Mouse (Mus musculus): ENCODE measurements around the gene Tenm4. TPM values are rescaled to one million over a fixed set of nuclear protein-coding genes. Genes with fewer than 3 reads are reported as not detected.

The Tenm4 gene
- polyA plus RNA-seq, 1 experiment from 2014 or later, result 52.7 TPM

DNA sequence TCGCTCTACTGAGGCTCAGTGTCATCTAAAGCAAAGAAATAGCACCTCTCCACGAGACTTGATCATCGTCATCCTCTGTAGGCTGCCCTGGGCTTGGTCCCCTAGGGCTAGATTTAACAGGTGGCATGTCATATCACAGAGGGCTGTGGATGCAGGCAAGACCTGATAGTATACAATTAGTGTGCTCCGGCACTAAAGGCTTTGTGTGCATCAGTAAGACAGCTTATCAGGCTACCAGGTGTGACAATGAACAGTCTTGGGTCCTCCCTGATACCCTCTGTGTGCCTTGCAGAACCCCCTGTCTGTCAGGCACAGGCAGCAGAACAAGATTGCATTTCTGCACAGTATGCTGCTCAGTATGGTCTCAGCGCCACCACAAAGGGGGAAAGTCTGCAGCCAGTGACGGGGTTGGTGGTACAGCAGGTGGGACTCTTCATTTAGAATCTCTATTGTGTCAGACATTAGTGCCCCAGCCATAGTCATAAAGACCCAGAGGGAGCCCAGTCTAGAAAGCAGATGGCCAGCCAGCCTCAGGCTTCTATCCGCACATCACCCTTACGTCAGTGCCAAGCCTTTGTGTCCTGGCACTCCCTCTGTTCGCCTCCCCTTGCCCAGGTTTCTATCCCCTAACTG, 309.4 kb downstream of the Tenm4 start:
- 68% methylated on average over 9 of the region's 9 CpGs for WGBS
- Histone ChIP-seq H3K27me3 (replicated peaks) (no peaks in the 10 kb centered on the region), H3K9ac (no peak overlapping the region), H3K27ac (no peak overlapping the region), H3K9me3 (no peaks in the 10 kb centered on the region), H3K4me1 (no peaks in the 10 kb centered on the region), H3K4me3 (no peak overlapping the region), H3K4me2 (no peak overlapping the region), H3K36me3 (replicated peaks) (no peaks in the 10 kb centered on the region)
- no peak for ATAC-seq (replicated peaks)

DNA sequence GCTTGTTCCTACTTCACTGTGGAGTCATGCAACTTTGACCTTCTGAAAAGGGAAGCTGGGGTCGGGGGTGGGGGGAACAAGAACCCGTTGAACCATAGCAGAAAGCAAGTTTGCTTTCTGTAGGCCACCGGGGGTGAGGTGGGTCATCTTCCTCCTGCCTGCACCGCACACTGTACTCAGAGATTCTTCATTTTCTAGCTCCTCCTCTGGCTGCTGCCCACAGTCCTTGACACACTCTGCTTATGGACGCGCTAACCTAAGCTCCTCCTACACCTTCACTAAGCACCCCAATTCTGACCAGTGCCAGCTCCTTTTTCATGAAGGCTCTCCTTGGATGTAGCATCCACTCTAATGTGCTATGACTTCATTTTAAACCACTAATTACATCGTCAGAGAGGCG, 311.9 kb downstream of the Tenm4 start:
- Histone ChIP-seq H3K36me3 (replicated peaks) (no peaks in the 10 kb centered on the region), H3K27ac (no peak overlapping the region), H3K4me3 (no peak overlapping the region), H3K27me3 (replicated peaks) (no peaks in the 10 kb centered on the region), H3K4me2 (no peak overlapping the region), H3K9ac (no peak overlapping the region), H3K4me1 (no peaks in the 10 kb centered on the region), H3K9me3 (no peaks in the 10 kb centered on the region)
- WGBS, result 81% methylated on average over 8 of the region's 8 CpGs
- ATAC-seq (replicated peaks), result no peak

DNA sequence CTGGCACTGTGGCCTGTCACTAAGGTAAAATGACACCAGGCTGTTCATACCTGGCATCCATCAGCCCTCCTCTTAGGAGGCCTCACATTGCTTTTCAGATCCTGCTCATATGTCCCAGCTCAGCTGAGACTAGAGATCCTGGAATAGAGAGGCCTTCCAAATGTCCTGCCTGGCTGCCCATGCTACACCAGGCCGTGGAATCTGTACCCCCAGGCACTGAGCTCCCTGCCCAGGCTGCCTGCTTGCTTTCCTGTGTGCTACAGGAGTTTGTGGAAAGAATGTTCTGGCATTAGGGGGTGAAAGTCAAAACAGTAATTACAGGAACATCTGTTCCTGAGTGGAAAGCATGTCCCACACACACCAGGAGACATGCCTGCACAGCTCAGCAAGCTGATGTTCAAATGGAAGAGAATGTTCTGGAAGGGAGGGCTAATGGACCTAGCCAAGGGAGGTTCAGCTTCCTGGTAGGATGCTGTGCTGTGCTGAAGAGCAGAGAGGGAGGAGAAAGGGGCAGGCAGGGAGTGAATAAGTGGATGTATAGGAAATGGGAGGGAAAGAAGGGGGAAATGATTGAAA, 313.0 kb downstream of the Tenm4 start:
- Histone ChIP-seq H3K27ac (no peak overlapping the region), H3K9me3 (no peaks in the 10 kb centered on the region), H3K4me1 (no peaks in the 10 kb centered on the region), H3K4me3 (no peak overlapping the region), H3K4me2 (no peak overlapping the region), H3K9ac (no peak overlapping the region), H3K27me3 (replicated peaks) (no peaks in the 10 kb centered on the region), H3K36me3 (replicated peaks) (no peaks in the 10 kb centered on the region)
- no peak for ATAC-seq (replicated peaks)
- WGBS, result 90% methylated on average over 1 of the region's 1 CpGs

DNA sequence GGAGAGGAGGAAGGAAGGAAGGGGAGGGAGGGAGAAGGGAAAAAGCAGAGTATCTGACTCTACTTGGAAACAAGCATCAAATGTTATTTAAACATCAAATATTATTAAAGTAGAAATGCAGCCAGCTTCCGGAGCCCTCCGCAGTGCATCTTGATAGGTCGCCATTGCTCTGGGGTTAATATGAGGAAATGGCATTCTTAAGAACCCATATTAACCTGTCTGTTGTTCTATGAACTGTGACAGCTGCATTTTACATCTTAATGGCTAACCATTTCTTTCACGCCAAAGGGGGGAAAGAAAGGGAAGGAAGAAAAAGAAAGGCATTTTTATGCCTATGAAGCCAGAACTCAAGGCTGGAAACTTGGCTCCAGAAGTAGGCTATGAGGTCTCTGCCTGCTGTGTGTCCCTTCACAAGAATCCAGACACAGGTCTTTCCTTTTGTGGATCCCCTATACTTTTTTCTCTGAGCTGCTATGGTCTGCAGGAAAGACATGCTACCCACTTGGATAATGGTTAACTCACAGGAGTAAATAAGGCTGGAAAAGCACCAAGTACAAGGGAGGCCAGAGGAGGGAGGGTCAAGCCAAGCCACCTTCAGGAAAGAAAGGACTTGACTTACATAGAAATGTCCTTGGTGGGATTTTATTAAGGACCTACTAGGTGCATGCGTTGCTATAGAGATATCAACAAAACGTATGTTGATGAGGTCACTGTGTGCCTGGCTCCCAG, 318.5 kb downstream of the Tenm4 start:
- no peaks in the 10 kb centered on the region for H3K36me3 ChIP-seq (replicated peaks)
- WGBS, result 82% methylated on average over 6 of the region's 6 CpGs
- no peak overlapping the region for H3K9ac ChIP-seq
- H3K4me2 ChIP-seq, result no peak overlapping the region
- no peak overlapping the region for H3K27ac ChIP-seq
- H3K9me3 ChIP-seq, result no peaks in the 10 kb centered on the region
- ATAC-seq (replicated peaks), result no peak
- H3K4me1 ChIP-seq, result no peaks in the 10 kb centered on the region
- H3K27me3 ChIP-seq (replicated peaks), result no peaks in the 10 kb centered on the region
- no peak overlapping the region for H3K4me3 ChIP-seq

DNA sequence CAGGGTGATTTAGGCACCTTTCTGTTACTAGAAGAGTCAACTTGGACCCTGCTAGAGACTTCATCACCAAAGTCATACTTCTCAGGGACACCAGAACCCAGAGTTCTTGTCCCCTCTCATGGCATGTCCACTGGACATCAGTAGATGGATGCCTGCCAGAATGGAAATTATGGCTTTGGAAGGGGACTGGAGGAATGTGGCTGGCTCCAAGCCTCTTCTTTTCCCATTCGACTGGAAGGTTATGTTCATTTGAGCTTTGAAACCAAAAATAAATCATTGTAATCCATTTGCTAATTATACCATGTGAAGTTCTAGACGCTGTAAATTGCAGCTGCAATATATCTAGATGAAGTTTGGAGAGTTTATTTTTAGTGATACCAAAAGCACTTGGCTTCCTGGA, 320.9 kb downstream of the Tenm4 start:
- Histone ChIP-seq H3K4me1 (no peaks in the 10 kb centered on the region), H3K4me2 (no peak overlapping the region), H3K36me3 (replicated peaks) (no peaks in the 10 kb centered on the region), H3K9me3 (no peaks in the 10 kb centered on the region), H3K27me3 (replicated peaks) (no peaks in the 10 kb centered on the region), H3K9ac (no peak overlapping the region), H3K27ac (no peak overlapping the region), H3K4me3 (no peak overlapping the region)
- ATAC-seq (replicated peaks), result no peak
- WGBS, result 87% methylated on average over 2 of the region's 2 CpGs

DNA sequence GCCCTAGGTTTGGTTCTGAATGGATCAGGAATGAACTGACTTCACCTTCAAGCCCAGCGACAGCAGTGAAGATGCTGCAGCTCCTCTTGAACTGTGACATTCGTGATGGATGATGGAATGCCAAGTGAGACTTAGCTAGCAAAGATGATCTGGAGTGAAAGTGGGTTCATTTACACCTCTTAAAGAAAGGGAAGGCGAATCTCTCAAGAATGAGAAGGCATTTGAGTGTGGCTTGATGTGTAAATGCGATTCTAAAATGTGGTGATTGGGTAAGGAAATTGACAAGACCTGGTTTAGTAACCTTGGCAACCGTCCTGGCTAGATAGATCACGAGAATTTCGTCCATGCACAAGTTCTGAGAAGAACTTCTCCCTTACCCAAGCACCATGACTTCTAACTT, 321.6 kb downstream of the Tenm4 start:
- H3K9ac ChIP-seq, result no peak overlapping the region
- no peaks in the 10 kb centered on the region for H3K27me3 ChIP-seq (replicated peaks)
- H3K36me3 ChIP-seq (replicated peaks), result no peaks in the 10 kb centered on the region
- no peak overlapping the region for H3K4me3 ChIP-seq
- no peak overlapping the region for H3K27ac ChIP-seq
- no peak for ATAC-seq (replicated peaks)
- 90% methylated on average over 7 of the region's 7 CpGs for WGBS
- no peaks in the 10 kb centered on the region for H3K4me1 ChIP-seq
- no peaks in the 10 kb centered on the region for H3K9me3 ChIP-seq
- H3K4me2 ChIP-seq, result no peak overlapping the region

DNA sequence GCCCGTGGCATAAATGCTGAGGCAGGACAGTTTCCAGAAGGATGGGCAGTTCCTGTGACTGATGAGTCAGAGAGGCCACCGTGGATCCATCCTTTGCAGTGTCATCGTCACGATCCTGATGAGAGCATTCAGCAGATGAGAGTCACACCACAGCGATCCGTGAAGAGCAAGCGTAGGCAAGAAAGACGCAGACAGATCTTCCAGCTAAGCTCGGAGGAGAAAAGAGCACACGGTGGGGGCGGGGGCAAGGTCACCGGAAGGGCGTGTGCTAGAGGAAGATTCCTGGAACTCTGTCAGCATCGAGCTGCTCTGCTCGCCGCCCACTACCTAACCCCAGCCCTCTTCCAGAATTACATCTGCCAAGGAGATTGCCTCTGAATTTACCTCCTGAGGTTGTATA, 323.0 kb downstream of the Tenm4 start:
- Histone ChIP-seq H3K27me3 (replicated peaks) (no peaks in the 10 kb centered on the region), H3K36me3 (replicated peaks) (no peaks in the 10 kb centered on the region), H3K27ac (no peak overlapping the region), H3K9ac (no peak overlapping the region), H3K4me1 (no peaks in the 10 kb centered on the region), H3K4me3 (no peak overlapping the region), H3K9me3 (no peaks in the 10 kb centered on the region), H3K4me2 (no peak overlapping the region)
- no peak for ATAC-seq (replicated peaks)
- 82% methylated on average over 16 of the region's 16 CpGs for WGBS

DNA sequence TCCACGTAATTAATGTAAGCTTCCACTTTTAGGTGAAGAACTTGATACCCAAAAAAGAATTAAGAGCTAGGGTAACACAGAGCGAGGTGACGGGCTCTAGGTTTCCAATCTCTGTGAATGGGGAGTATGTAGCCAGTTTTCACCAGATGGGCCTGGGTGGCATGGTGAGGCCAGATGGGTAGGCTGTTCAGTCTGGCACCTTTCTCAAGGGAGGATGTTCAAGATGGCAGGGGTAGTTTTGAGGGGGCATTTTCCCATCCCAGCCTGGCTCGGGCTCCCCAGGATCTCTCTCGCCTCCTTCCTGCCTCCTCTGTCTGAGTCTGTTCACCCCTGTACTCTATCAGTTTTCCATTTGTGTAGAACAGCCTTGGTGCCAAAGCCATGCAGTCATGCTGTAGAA, 329.1 kb downstream of the Tenm4 start:
- no peak overlapping the region for H3K9ac ChIP-seq
- no peak for ATAC-seq (replicated peaks)
- no peaks in the 10 kb centered on the region for H3K9me3 ChIP-seq
- H3K27me3 ChIP-seq (replicated peaks), result no peaks in the 10 kb centered on the region
- no peaks in the 10 kb centered on the region for H3K36me3 ChIP-seq (replicated peaks)
- H3K4me1 ChIP-seq, result peaks cover 13% of the 10 kb centered on the region; the same call in 1 of the 2 replicates
- no peak overlapping the region for H3K27ac ChIP-seq
- no peak overlapping the region for H3K4me2 ChIP-seq
- H3K4me3 ChIP-seq, result no peak overlapping the region
- 91% methylated on average over 5 of the region's 5 CpGs for WGBS

DNA sequence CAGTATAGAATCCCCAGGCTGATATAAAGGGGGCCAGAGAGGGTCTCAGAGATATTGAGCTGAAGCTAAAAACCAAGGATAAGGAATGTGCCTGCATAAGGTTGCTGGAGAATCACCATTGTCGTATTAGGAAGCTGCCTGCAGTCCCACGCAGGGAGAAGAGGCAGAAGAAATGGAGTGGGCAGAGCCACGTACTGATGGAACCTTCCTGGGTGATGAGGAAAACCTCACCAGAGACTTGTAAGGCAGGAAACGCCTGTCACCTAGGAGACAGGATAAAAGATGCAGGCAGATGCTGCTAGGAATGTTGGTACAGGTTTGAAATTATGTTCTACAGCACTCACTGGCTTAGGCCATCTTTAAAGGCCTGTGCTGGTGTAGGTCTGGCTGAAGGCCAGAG, 329.8 kb downstream of the Tenm4 start:
- H3K27ac ChIP-seq, result no peak overlapping the region; the same call in 1 of the 2 replicates
- no peaks in the 10 kb centered on the region for H3K9me3 ChIP-seq
- H3K36me3 ChIP-seq (replicated peaks), result no peaks in the 10 kb centered on the region
- no peaks in the 10 kb centered on the region for H3K27me3 ChIP-seq (replicated peaks)
- H3K4me3 ChIP-seq, result no peak overlapping the region
- WGBS, result 76% methylated on average over 4 of the region's 4 CpGs
- H3K9ac ChIP-seq, result no peak overlapping the region
- ATAC-seq (replicated peaks), result no peak
- no peak overlapping the region for H3K4me2 ChIP-seq
- peaks cover 20% of the 10 kb centered on the region for H3K4me1 ChIP-seq

DNA sequence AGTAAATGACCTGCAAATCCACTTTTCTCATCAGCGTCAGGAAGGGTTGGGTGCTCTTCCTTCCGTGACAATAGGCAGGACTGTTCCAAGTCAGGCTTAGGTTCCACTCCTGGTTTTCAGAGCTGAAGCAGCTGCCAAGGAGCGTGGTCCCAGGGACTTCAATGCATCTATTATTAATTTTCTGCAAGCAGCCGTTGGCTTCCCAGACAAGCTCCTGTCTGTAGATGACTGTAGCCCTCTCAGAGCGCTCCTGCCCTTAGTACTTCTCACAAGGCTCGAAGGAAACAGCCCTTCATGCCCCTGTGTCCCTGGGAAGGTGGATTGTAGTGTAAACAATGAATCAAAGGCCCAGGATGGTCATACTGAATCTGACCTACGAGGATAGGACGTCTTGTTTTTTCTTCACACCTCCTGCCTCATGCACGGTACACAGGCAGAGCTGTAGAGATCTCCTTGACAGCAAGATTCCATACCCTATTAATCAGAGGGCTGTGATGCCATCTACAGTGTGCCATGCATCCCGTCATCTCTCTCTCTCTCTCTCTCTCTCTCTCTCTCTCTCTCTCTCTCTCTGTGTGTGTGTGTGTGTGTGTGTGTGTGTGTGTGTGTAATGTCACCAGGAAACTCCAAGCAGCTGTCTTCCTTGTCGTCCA, 331.4 kb downstream of the Tenm4 start:
- H3K27ac ChIP-seq, result peak overlapping the region; percentile 20; the same call in 1 of the 2 replicates

DNA sequence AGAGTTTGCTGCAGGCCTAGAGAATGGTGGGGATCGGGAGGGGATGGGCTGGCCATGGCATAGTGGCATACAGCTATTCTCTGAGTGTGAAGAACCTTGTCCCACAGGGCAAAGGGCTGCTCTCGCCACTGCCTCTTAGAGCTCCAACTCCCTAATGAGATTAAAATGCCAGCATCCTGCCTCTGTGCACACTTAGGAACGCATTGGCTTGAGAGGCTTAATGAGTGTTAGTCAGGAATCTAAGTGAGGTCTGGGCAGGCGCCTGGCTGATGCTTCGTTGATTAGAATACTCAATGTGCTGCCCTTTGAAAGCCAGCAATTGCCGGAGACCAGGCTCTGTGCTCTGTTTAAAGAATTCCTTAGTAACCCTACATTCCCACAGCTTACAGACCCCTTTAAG, 334.5 kb downstream of the Tenm4 start:
- WGBS, result 25% methylated on average over 6 of the region's 6 CpGs
- H3K9ac ChIP-seq, result no peak overlapping the region

More for the DNA sequence above, 331.4 kb downstream of the Tenm4 start:
- Histone ChIP-seq H3K9ac (no peak overlapping the region), H3K9me3 (no peaks in the 10 kb centered on the region), H3K4me3 (no peak overlapping the region), H3K27me3 (replicated peaks) (no peaks in the 10 kb centered on the region), H3K4me2 (no peak overlapping the region), H3K4me1 (peaks cover 21% of the 10 kb centered on the region), H3K36me3 (replicated peaks) (no peaks in the 10 kb centered on the region)
- no peak for ATAC-seq (replicated peaks)
- 47% methylated on average over 11 of the region's 11 CpGs for WGBS

DNA sequence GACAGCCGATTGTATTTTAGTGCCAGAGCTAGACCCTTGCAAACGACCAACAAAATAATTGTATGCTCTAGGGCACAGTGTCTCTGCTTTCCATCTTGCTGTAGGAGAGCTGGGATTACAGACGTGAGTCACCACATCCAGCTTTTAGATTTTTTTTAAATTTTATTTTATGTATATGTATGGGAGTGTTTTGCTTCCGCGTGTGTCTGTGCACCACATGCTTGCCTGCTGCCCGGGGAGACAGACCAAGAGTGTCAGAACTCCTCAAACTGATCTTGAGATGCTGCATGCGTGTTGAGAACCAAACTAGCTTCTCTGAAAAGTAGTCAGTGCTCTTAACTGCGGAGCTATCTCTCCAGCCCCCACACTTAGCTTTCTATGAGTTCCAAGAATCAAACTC, 336.0 kb downstream of the Tenm4 start:
- no peaks in the 10 kb centered on the region for H3K27me3 ChIP-seq (replicated peaks)
- H3K9me3 ChIP-seq, result no peaks in the 10 kb centered on the region
- ATAC-seq (replicated peaks), result no peak
- H3K4me3 ChIP-seq, result no peak overlapping the region
- H3K4me2 ChIP-seq, result no peak overlapping the region
- 88% methylated on average over 8 of the region's 8 CpGs for WGBS
- H3K9ac ChIP-seq, result no peak overlapping the region
- H3K36me3 ChIP-seq (replicated peaks), result no peaks in the 10 kb centered on the region
- H3K4me1 ChIP-seq, result peaks cover 23% of the 10 kb centered on the region
- H3K27ac ChIP-seq, result no peak overlapping the region

More for the DNA sequence above, 334.5 kb downstream of the Tenm4 start:
- no peaks in the 10 kb centered on the region for H3K27me3 ChIP-seq (replicated peaks)
- peaks cover 21% of the 10 kb centered on the region for H3K4me1 ChIP-seq
- no peaks in the 10 kb centered on the region for H3K36me3 ChIP-seq (replicated peaks)
- H3K27ac ChIP-seq, result no peak overlapping the region
- H3K4me2 ChIP-seq, result no peak overlapping the region
- H3K4me3 ChIP-seq, result no peak overlapping the region
- H3K9me3 ChIP-seq, result no peaks in the 10 kb centered on the region
- peak; percentile 64 for ATAC-seq (replicated peaks)

Measured in midbrain, embryonic 15.5 days (tissue).